Mouse (Mus musculus) E14TG2a.4 (cell line): ENCODE measurements around the gene Pecam1.

Source experiments
- CTCF ChIP-seq: conservative IDR thresholded peaks from 2 replicates; pipeline ENCODE4 v1.5.1; 2014; ENCODE audit warnings: low read length
- NANOG ChIP-seq: IDR thresholded peaks from 2 replicates; pipeline ENCODE4 v1.6.1; 2014; ENCODE audit warnings: borderline replicate concordance, low read length, mixed read lengths

GRCm38 (mm10) chr11:106662634-106663407 is 87.6 kb downstream of the Pecam1 start:
- TF ChIP-seq CTCF (no peak), NANOG (no peak)
